Mouse (Mus musculus) embryonic facial prominence, embryonic 13.5 days (tissue): Measurements from ENCODE around the gene Slc16a6. TPM values are rescaled to one million over a fixed set of nuclear protein-coding genes. Genes with fewer than 3 reads are reported as not detected.

Experiments
- ATAC-seq: fragments of 200-750 bp; cut with Nextera tagmentation; 2 replicates; pipeline ENCODE4 v1.8.0; 2017; ENCODE audit warnings: low read depth; ENCODE audit not compliant: insufficient number of reproducible peaks, insufficient read depth, low FRiP score, low TSS enrichment
- H3K27ac ChIP-seq: fragments of 300-500 bp; sonication (generic); 2 replicates; pipeline ENCODE4 v1.5.1; 2015; ENCODE audit warnings: moderate library complexity, mild to moderate bottlenecking, inconsistent platforms
- H3K27me3 ChIP-seq: fragments of 300-500 bp; sonication (generic); 2 replicates; pipeline ENCODE4 v1.6.1; 2015; ENCODE audit warnings: mild to moderate bottlenecking, inconsistent platforms
- H3K36me3 ChIP-seq: fragments of 300-500 bp; sonication (generic); 2 replicates; pipeline ENCODE4 v1.6.1; 2015; ENCODE audit warnings: mild to moderate bottlenecking, inconsistent platforms
- H3K4me1 ChIP-seq: fragments of 300-500 bp; sonication (generic); 2 replicates; pipeline ENCODE4 v1.6.1; 2015; ENCODE audit warnings: inconsistent platforms
- H3K4me2 ChIP-seq: fragments of 300-500 bp; sonication (generic); 2 replicates; pipeline ENCODE4 v1.6.1; 2015; ENCODE audit warnings: moderate library complexity, mild to moderate bottlenecking, inconsistent platforms
- H3K4me3 ChIP-seq: fragments of 300-500 bp; sonication (generic); 2 replicates; pipeline ENCODE4 v1.5.1; 2015; ENCODE audit warnings: mild to moderate bottlenecking, inconsistent platforms
- H3K9ac ChIP-seq: fragments of 300-500 bp; sonication (generic); 2 replicates; pipeline ENCODE4 v1.6.1; 2015; ENCODE audit warnings: mild to moderate bottlenecking, inconsistent platforms
- H3K9me3 ChIP-seq: fragments of 300-500 bp; sonication (generic); 2 replicates; pipeline ENCODE4 v1.6.1; 2016; ENCODE audit warnings: inconsistent platforms
- WGBS: fragments of 180-500 bp; shearing (Covaris S2); methylation state at CpG from one replicate; pipeline ENCODE4 v1.1.7; 2015; ENCODE audit warnings: mixed read lengths; 5-methylcytosine and 5-hydroxymethylcytosine counted together
- polyA plus RNA-seq: library from polyadenylated mRNA; unstranded; fragments of >200 nt; fragmentation: Nextera tagmentation; extraction: Ambion mirVana; gene quantifications from 2 replicates; pipeline ENCODE4 v1.2.1, GENCODE M21; 2015

Slc16a6 gene
- polyA plus RNA-seq, 1 experiment from 2014 or later, result 3.6 TPM

- H3K4me1 ChIP-seq, result no peaks in the 10 kb centered on the region
- 74% methylated on average over 8 of the region's 8 CpGs for WGBS
- peaks cover 18% of the 10 kb centered on the region for H3K27me3 ChIP-seq
- no peak for ATAC-seq
- no peaks in the 10 kb centered on the region for H3K9me3 ChIP-seq
- H3K4me2 ChIP-seq, result no peak overlapping the region
- H3K27ac ChIP-seq, result no peak overlapping the region
- no peaks in the 10 kb centered on the region for H3K36me3 ChIP-seq
- H3K9ac ChIP-seq, result no peak overlapping the region
- H3K4me3 ChIP-seq, result no peak overlapping the region
Measured at GRCm38 (mm10) chr11:109480440-109480839, 7.0 kb upstream of the Slc16a6 start.

GRCm38 (mm10) chr11:109479575-109480285 is 6.3 kb upstream of the Slc16a6 start:
- Histone ChIP-seq H3K9ac (no peak overlapping the region), H3K4me2 (no peak overlapping the region), H3K4me1 (no peaks in the 10 kb centered on the region), H3K4me3 (no peak overlapping the region), H3K36me3 (no peaks in the 10 kb centered on the region), H3K27ac (no peak overlapping the region), H3K27me3 (peaks cover 24% of the 10 kb centered on the region), H3K9me3 (no peaks in the 10 kb centered on the region)
- WGBS, result 60% methylated on average over 16 of the region's 16 CpGs
- ATAC-seq, result no peak

GRCm38 (mm10) chr11:109477606-109478380 is 4.4 kb upstream of the Slc16a6 start:
- Histone ChIP-seq H3K4me1 (peaks cover 4% of the 10 kb centered on the region; the same call in 1 of the 2 replicates), H3K4me3 (no peak overlapping the region), H3K27me3 (peaks cover 33% of the 10 kb centered on the region), H3K9me3 (no peaks in the 10 kb centered on the region), H3K9ac (no peak overlapping the region), H3K36me3 (no peaks in the 10 kb centered on the region), H3K4me2 (no peak overlapping the region), H3K27ac (no peak overlapping the region)
- 35% methylated on average over 16 of the region's 16 CpGs for WGBS
- no peak for ATAC-seq

- ATAC-seq, result no peak
- no peak overlapping the region for H3K4me3 ChIP-seq
- H3K27ac ChIP-seq, result no peak overlapping the region
- peaks cover 41% of the 10 kb centered on the region for H3K27me3 ChIP-seq
- no peaks in the 10 kb centered on the region for H3K36me3 ChIP-seq
- no peak overlapping the region for H3K9ac ChIP-seq
- H3K4me1 ChIP-seq, result peaks cover 13% of the 10 kb centered on the region
- H3K9me3 ChIP-seq, result no peaks in the 10 kb centered on the region
- WGBS, result 58% methylated on average over 6 of the region's 6 CpGs
- H3K4me2 ChIP-seq, result no peak overlapping the region
Measured at GRCm38 (mm10) chr11:109476653-109477052, 3.3 kb upstream of the Slc16a6 start.

GRCm38 (mm10) chr11:109476241-109476640 is 2.8 kb upstream of the Slc16a6 start:
- peaks cover 45% of the 10 kb centered on the region for H3K27me3 ChIP-seq
- 32% methylated on average over 2 of the region's 2 CpGs for WGBS
- ATAC-seq, result no peak
- H3K4me3 ChIP-seq, result no peak overlapping the region
- peaks cover 18% of the 10 kb centered on the region for H3K4me1 ChIP-seq
- H3K27ac ChIP-seq, result no peak overlapping the region
- no peak overlapping the region for H3K4me2 ChIP-seq
- no peaks in the 10 kb centered on the region for H3K9me3 ChIP-seq
- no peak overlapping the region for H3K9ac ChIP-seq
- H3K36me3 ChIP-seq, result no peaks in the 10 kb centered on the region

DNA sequence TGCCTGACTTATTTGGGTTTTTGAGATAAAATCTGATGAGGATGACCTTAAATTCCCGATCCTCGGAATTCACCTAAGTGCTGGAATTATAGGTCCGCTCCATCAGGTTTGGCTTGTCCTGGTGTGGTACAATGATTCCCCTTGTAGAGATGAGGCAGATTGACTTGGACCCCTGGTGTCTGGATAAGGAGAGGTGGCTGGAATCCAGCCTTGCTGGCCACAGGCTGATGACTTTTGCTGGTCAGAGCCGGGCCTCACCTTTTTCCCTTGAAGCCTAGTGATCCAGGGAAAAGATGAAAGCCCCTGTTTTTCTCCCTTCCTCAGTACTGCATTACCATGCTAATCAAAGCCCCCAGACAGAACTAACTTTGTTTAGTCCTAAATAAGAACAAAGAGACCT is 2.3 kb upstream of the Slc16a6 start:
- peaks cover 51% of the 10 kb centered on the region for H3K27me3 ChIP-seq
- H3K4me3 ChIP-seq, result no peak overlapping the region
- H3K27ac ChIP-seq, result no peak overlapping the region
- no peak overlapping the region for H3K4me2 ChIP-seq
- H3K9me3 ChIP-seq, result no peaks in the 10 kb centered on the region
- peaks cover 23% of the 10 kb centered on the region for H3K4me1 ChIP-seq
- no peak for ATAC-seq
- no peaks in the 10 kb centered on the region for H3K36me3 ChIP-seq
- H3K9ac ChIP-seq, result no peak overlapping the region
- WGBS, result 69% methylated on average over 4 of the region's 4 CpGs

- peaks cover 51% of the 10 kb centered on the region for H3K27me3 ChIP-seq
- 73% methylated on average over 13 of the region's 13 CpGs for WGBS
- H3K4me2 ChIP-seq, result no peak overlapping the region
Measured at GRCm38 (mm10) chr11:109474836-109475235, 1.4 kb upstream of the Slc16a6 start.

GRCm38 (mm10) chr11:109474086-109474742 is 816 bp upstream of the Slc16a6 start:
- Histone ChIP-seq H3K27me3 (peaks cover 51% of the 10 kb centered on the region), H3K4me3 (peak overlapping the region; percentile 58), H3K4me1 (peaks cover 24% of the 10 kb centered on the region), H3K27ac (no peak overlapping the region), H3K4me2 (peak overlapping the region; percentile 91), H3K36me3 (no peaks in the 10 kb centered on the region), H3K9me3 (no peaks in the 10 kb centered on the region), H3K9ac (peak overlapping the region; percentile 78)
- 9% methylated on average over 14 of the region's 14 CpGs for WGBS
- no peak for ATAC-seq

More at GRCm38 (mm10) chr11:109474836-109475235, 1.4 kb upstream of the Slc16a6 start:
- Histone ChIP-seq H3K27ac (no peak overlapping the region), H3K9me3 (no peaks in the 10 kb centered on the region), H3K36me3 (no peaks in the 10 kb centered on the region), H3K9ac (no peak overlapping the region), H3K4me1 (peaks cover 24% of the 10 kb centered on the region), H3K4me3 (no peak overlapping the region)
- no peak for ATAC-seq

DNA sequence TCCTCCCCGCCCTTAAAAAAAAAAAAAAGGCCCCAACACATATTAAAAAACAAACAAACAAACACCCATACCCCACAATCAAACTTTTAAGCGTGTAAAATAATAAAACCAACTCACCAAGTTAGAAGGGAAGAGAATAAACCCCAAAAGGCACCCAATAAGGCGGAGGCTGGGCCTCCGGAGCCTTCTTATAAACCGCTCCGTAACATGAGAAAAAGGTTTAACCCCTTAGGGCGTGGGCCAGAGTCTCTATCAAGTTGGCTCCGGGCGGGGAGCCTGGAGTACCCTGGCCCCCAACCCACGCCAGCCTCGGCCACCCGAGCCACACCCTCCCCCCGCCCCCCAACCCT is 602 bp downstream of the Slc16a6 start:
- Histone ChIP-seq H3K4me2 (peak overlapping the region; percentile 91), H3K9me3 (no peaks in the 10 kb centered on the region), H3K9ac (peak overlapping the region; percentile 78), H3K27ac (0 out of 2 replicates have a peak overlapping the region, but pooled peaks have one; percentile 63), H3K36me3 (no peaks in the 10 kb centered on the region), H3K4me1 (peaks cover 24% of the 10 kb centered on the region), H3K27me3 (peaks cover 51% of the 10 kb centered on the region), H3K4me3 (peak overlapping the region; percentile 58)
- no peak for ATAC-seq
- WGBS, result 0% methylated on average over 12 of the region's 13 CpGs

DNA sequence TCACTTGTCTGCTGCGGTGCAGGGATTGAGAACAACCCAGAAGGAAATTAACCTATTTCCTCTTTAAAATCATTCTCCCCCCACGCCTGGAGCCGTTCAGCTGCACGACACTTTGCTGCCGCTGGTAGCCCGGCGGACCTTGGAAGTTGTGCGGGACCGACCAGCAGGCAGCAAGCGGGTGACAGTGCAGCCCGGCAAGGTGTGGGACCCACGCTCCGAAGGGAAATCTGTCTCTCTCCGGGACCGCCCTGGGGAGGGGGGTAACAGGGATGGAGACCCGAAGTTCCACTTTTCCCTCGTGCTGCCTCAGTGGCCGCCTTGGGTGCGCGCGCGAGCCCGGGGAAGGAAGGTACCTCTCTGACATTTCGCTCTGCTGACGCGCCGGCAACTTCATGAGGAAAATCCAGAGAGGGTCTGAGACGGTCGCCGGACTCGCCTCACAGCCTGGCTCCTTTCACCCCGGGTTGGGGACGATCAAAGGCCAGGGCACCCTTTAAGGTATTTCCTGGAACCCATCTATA is 1.2 kb downstream of the Slc16a6 start:
- Histone ChIP-seq H3K36me3 (no peaks in the 10 kb centered on the region), H3K27ac (no peak overlapping the region), H3K9me3 (no peaks in the 10 kb centered on the region), H3K27me3 (peaks cover 51% of the 10 kb centered on the region), H3K4me1 (peaks cover 24% of the 10 kb centered on the region), H3K4me2 (peak overlapping the region; percentile 91), H3K4me3 (peak overlapping the region; percentile 58), H3K9ac (peak overlapping the region; percentile 78)
- ATAC-seq, result no peak
- 0% methylated on average over 33 of the region's 33 CpGs for WGBS
